27 mouse cellular contexts compared by ENCODE assay signal in the genomic region with DNA sequence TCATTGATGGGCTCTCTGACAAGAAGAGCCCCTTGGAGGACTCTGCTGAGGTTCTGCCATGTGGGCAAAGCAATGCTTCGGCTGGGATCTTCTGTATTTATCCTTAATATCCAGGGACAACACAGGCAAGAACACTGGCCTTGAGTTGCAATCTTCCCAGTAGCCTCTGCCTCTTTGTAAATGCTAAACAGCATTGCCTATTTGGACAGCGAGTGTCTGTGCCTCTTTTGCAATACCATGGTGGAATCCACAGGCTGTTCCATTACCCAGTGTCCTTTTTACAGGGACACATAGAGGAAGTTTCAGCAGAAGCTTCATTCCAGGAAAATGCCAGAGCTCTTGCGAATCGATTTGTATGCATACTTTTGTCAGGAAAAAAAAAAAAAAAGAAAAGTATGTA. TPM values are rescaled to one million over a fixed set of nuclear protein-coding genes. Genes with fewer than 3 reads are reported as not detected.
DNase-seq lines count a peak whose midpoint lies in the region; ATAC-seq lines count a peak whose summit lies in the region.
"Had no signal": no experiment of that assay in that cellular context is flagged by ENCODE, and none has a peak within 500 bp of the region (broad histone marks: within the 10 kb centered on the region; RNA-seq: fewer than 3 reads in every experiment).

No protein-coding gene starts in this region.

- H3K27ac ChIP-seq in liver, embryonic 16.5 days (ENCODE audit: low read length) = no peak overlapping the region
- no peak overlapping the region for H3K27ac ChIP-seq in liver, embryonic 11.5 days (ENCODE audit: low read depth, low read length)
- no peak overlapping the region for H3K27ac ChIP-seq in midbrain, embryonic 11.5 days (ENCODE audit: low read depth, low read length)
- H3K27ac ChIP-seq in midbrain, embryonic 13.5 days = no peak overlapping the region
- H3K27ac ChIP-seq: heart, adult 2 months; hindbrain, embryonic 12.5 days; kidney, postnatal 0 days; limb, embryonic 15.5 days; neural tube, embryonic 13.5 days had no signal

- no peak overlapping the region for H3K9ac ChIP-seq in liver, embryonic 16.5 days (ENCODE audit: low read depth, low read length)
- H3K9ac ChIP-seq in liver, embryonic 11.5 days (ENCODE audit: low read depth, low read length) = no peak overlapping the region
- no peak overlapping the region for H3K9ac ChIP-seq in midbrain, embryonic 11.5 days (ENCODE audit: low read length)
- no peak overlapping the region for H3K9ac ChIP-seq in midbrain, embryonic 13.5 days (replicated peaks)
- H3K9ac ChIP-seq: forebrain, postnatal 0 days; heart, embryonic 13.5 days; hindbrain, embryonic 12.5 days; limb, embryonic 15.5 days; neural tube, embryonic 13.5 days had no signal

- H3K27me3 ChIP-seq in liver, embryonic 16.5 days (ENCODE audit: control insufficient read depth, insufficient read depth, low read depth, low read length) = no peaks in the 10 kb centered on the region
- no peaks in the 10 kb centered on the region for H3K27me3 ChIP-seq in liver, embryonic 11.5 days (replicated peaks; ENCODE audit: control insufficient read depth, insufficient read depth, low read length)
- H3K27me3 ChIP-seq in midbrain, embryonic 11.5 days (ENCODE audit: control insufficient read depth, insufficient read depth, low read length) = no peaks in the 10 kb centered on the region
- no peaks in the 10 kb centered on the region for H3K27me3 ChIP-seq in midbrain, embryonic 13.5 days
- H3K27me3 ChIP-seq: heart, embryonic 13.5 days; hindbrain, embryonic 12.5 days; limb, embryonic 15.5 days; neural tube, embryonic 13.5 days had no signal

- no peak overlapping the region for H3K4me3 ChIP-seq in liver, embryonic 16.5 days (ENCODE audit: low read depth, low read length)
- H3K4me3 ChIP-seq in liver, embryonic 11.5 days (ENCODE audit: low read depth, low read length) = no peak overlapping the region
- H3K4me3 ChIP-seq in midbrain, embryonic 11.5 days (ENCODE audit: low read depth, low read length) = no peak overlapping the region
- H3K4me3 ChIP-seq in midbrain, embryonic 13.5 days (replicated peaks) = no peak overlapping the region
- H3K4me3 ChIP-seq: heart, adult 2 months; heart, embryonic 13.5 days; hindbrain, embryonic 12.5 days; limb, embryonic 15.5 days; myocyte; neural tube, embryonic 13.5 days had no signal

- ATAC-seq in liver, embryonic 16.5 days (ENCODE audit: low read depth) = peak; percentile 61; the same call in 1 of the 2 replicates
- no peak for ATAC-seq in liver, embryonic 11.5 days (replicated peaks; ENCODE audit: low FRiP score)
- no peak for ATAC-seq in midbrain, embryonic 11.5 days (ENCODE audit: low FRiP score)
- ATAC-seq in midbrain, embryonic 13.5 days = no peak
- ATAC-seq: activated CD4-positive, CD25-positive, alpha-beta regulatory T cell, adult 4 months; forebrain, postnatal 0 days; intestine, postnatal 0 days; midbrain, embryonic 16.5 days had no signal

- DNase-seq in adrenal gland, postnatal 14 days = peak; percentile 35
- DNase-seq in adrenal gland, postnatal 10 days = no peak
- no peak for DNase-seq in liver, embryonic 11.5 days (ENCODE audit: low spot score)
- DNase-seq in midbrain, embryonic 11.5 days (ENCODE audit: low spot score, missing footprints) = peak; percentile 67
- peak; percentile 87 for DNase-seq in adipocyte (ENCODE audit: low spot score)
- no peak for DNase-seq in kidney, adult 11 months
- DNase-seq: B cell, adult 2 months; cerebellum, adult 9-10 months; forebrain, postnatal 0 days; gastrocnemius, postnatal 25 days; heart, adult 2 months; left cerebral cortex, postnatal 4 days; right cerebral cortex, adult 18-20 months; right cerebral cortex, postnatal 4 days; thymus, adult 18-20 months; thymus, postnatal 36 days had no signal

- no peaks in the 10 kb centered on the region for H3K9me3 ChIP-seq in liver, embryonic 16.5 days (replicated peaks; ENCODE audit: control insufficient read depth, low read length)
- H3K9me3 ChIP-seq in liver, embryonic 11.5 days (ENCODE audit: control insufficient read depth, low read length) = no peaks in the 10 kb centered on the region
- no peaks in the 10 kb centered on the region for H3K9me3 ChIP-seq in midbrain, embryonic 11.5 days (ENCODE audit: control insufficient read depth, low read length)
- no peaks in the 10 kb centered on the region for H3K9me3 ChIP-seq in midbrain, embryonic 13.5 days
- H3K9me3 ChIP-seq: heart, embryonic 13.5 days; hindbrain, embryonic 12.5 days; limb, embryonic 15.5 days; neural tube, embryonic 13.5 days had no signal

- 66% methylated on average over 4 of the region's 4 CpGs for WGBS in liver, embryonic 16.5 days (ENCODE audit: insufficient replicate concordance)
- WGBS in liver, embryonic 11.5 days = 82% methylated on average over 4 of the region's 4 CpGs
- 91% methylated on average over 4 of the region's 4 CpGs for WGBS in midbrain, embryonic 11.5 days
- WGBS in midbrain, embryonic 13.5 days = 92% methylated on average over 4 of the region's 4 CpGs

- H3K36me3 ChIP-seq in liver, embryonic 16.5 days (ENCODE audit: control insufficient read depth, insufficient read depth) = no peaks in the 10 kb centered on the region
- H3K36me3 ChIP-seq in liver, embryonic 11.5 days (ENCODE audit: control insufficient read depth, insufficient read depth, low read length) = no peaks in the 10 kb centered on the region
- H3K36me3 ChIP-seq in midbrain, embryonic 11.5 days (ENCODE audit: control insufficient read depth, insufficient read depth, low read length) = no peaks in the 10 kb centered on the region
- H3K36me3 ChIP-seq in midbrain, embryonic 13.5 days = no peaks in the 10 kb centered on the region
- H3K36me3 ChIP-seq: heart, embryonic 13.5 days; hindbrain, embryonic 12.5 days; limb, embryonic 15.5 days; neural tube, embryonic 13.5 days had no signal

- H3K4me1 ChIP-seq in liver, embryonic 16.5 days (ENCODE audit: control insufficient read depth, low read depth, low read length) = peaks cover 2% of the 10 kb centered on the region
- H3K4me1 ChIP-seq in liver, embryonic 11.5 days (replicated peaks; ENCODE audit: control insufficient read depth, insufficient read depth, low read length) = peaks cover 5% of the 10 kb centered on the region; the same call in 1 of the 2 replicates
- H3K4me1 ChIP-seq in midbrain, embryonic 11.5 days (ENCODE audit: control insufficient read depth, insufficient read depth, low read length) = no peaks in the 10 kb centered on the region
- H3K4me1 ChIP-seq in midbrain, embryonic 13.5 days (replicated peaks) = no peaks in the 10 kb centered on the region; the same call in 1 of the 2 replicates

- H3K4me2 ChIP-seq in liver, embryonic 16.5 days (ENCODE audit: low read depth, low read length) = no peak overlapping the region
- H3K4me2 ChIP-seq in liver, embryonic 11.5 days = no peak overlapping the region
- no peak overlapping the region for H3K4me2 ChIP-seq in midbrain, embryonic 11.5 days
- H3K4me2 ChIP-seq in midbrain, embryonic 13.5 days (replicated peaks) = no peak overlapping the region
- H3K4me2 ChIP-seq: heart, embryonic 13.5 days; hindbrain, embryonic 12.5 days; limb, embryonic 15.5 days; neural tube, embryonic 13.5 days had no signal

RNA-seq across cellular contexts. Expression of a gene that starts 30.2 kb away (rescaled TPM):
- 61.6 and 64.0 TPM in 2 replicates for total RNA-seq in adrenal gland, postnatal 14 days (2021)
- total RNA-seq in adrenal gland, postnatal 10 days (2021) = 10 to 100 TPM; 49.0 to 67.2 TPM
- polyA plus RNA-seq in liver, embryonic 16.5 days (2015; fragmentation: Nextera tagmentation; extraction: Ambion mirVana) = 4.3 TPM in 2 replicates
- polyA plus RNA-seq in liver, embryonic 11.5 days (2014; fragmentation: Nextera tagmentation; extraction: Ambion mirVana) = 11.7 and 14.4 TPM in 2 replicates
- polyA plus RNA-seq in midbrain, embryonic 11.5 days (2014; fragmentation: Nextera tagmentation; extraction: Ambion mirVana) = 14.4 and 14.9 TPM in 2 replicates
- 14.4 and 15.7 TPM in 2 replicates for polyA plus RNA-seq in midbrain, embryonic 13.5 days (2015; fragmentation: Nextera tagmentation; extraction: Ambion mirVana)

RNA-seq across cellular contexts. Expression of a gene that starts 53.7 kb away (rescaled TPM):
- total RNA-seq in adrenal gland, postnatal 14 days (2021) = 33.4 and 35.7 TPM in 2 replicates
- 10 to 100 TPM; 27.5 to 43.8 TPM for total RNA-seq in adrenal gland, postnatal 10 days (2021)
- 12.3 and 13.8 TPM in 2 replicates for polyA plus RNA-seq in liver, embryonic 16.5 days (2015; fragmentation: Nextera tagmentation; extraction: Ambion mirVana)
- 42.7 and 49.0 TPM in 2 replicates for polyA plus RNA-seq in liver, embryonic 11.5 days (2014; fragmentation: Nextera tagmentation; extraction: Ambion mirVana)
- 83.8 and 85.1 TPM in 2 replicates for polyA plus RNA-seq in midbrain, embryonic 11.5 days (2014; fragmentation: Nextera tagmentation; extraction: Ambion mirVana)
- 46.7 and 49.5 TPM in 2 replicates for polyA plus RNA-seq in midbrain, embryonic 13.5 days (2015; fragmentation: Nextera tagmentation; extraction: Ambion mirVana)

Comparison
In these comparisons a context has a peak if more than half of its experiments do, and no peak if none do; other contexts are left out.
1. DNase-seq: peak in adrenal gland, postnatal 14 days (single experiment), midbrain, embryonic 11.5 days (single experiment) and adipocyte (single experiment); none in adrenal gland, postnatal 10 days (single experiment), liver, embryonic 11.5 days (single experiment) and kidney, adult 11 months (single experiment).